Mouse (Mus musculus) hindbrain, embryonic 13.5 days (tissue): ENCODE results near the gene Rora. TPM values are rescaled to one million over a fixed set of nuclear protein-coding genes. Genes with fewer than 3 reads are reported as not detected.

Experiments used
- ATAC-seq: fragments of 200-750 bp; cut with Nextera tagmentation; 2 replicates; pipeline ENCODE4 v1.8.0; 2017; ENCODE audit warnings: moderate TSS enrichment; ENCODE audit not compliant: low FRiP score
- H3K27ac ChIP-seq: fragments of 300-500 bp; sonication (generic); 2 replicates; pipeline ENCODE4 v1.5.1; 2015; ENCODE audit warnings: inconsistent platforms, mild to moderate bottlenecking, moderate library complexity
- H3K27me3 ChIP-seq: fragments of 300-500 bp; sonication (generic); 2 replicates; pipeline ENCODE4 v1.6.1; 2015; ENCODE audit warnings: mild to moderate bottlenecking, inconsistent platforms
- H3K36me3 ChIP-seq: fragments of 300-500 bp; sonication (generic); 2 replicates; pipeline ENCODE4 v1.6.1; 2015; ENCODE audit warnings: mild to moderate bottlenecking, inconsistent platforms
- H3K4me1 ChIP-seq: fragments of 300-500 bp; sonication (generic); replicated peaks from 2 replicates; pipeline ENCODE4 v1.6.1; 2015; ENCODE audit warnings: inconsistent platforms
- H3K4me2 ChIP-seq: fragments of 300-500 bp; sonication (generic); 2 replicates; pipeline ENCODE4 v1.6.1; 2015; ENCODE audit warnings: inconsistent platforms, mild to moderate bottlenecking, moderate library complexity
- H3K4me3 ChIP-seq: fragments of 300-500 bp; sonication (generic); 2 replicates; pipeline ENCODE4 v1.5.1; 2015; ENCODE audit warnings: mild to moderate bottlenecking, inconsistent platforms
- H3K9ac ChIP-seq: fragments of 300-500 bp; sonication (generic); 2 replicates; pipeline ENCODE4 v1.6.1; 2015; ENCODE audit warnings: mild to moderate bottlenecking, inconsistent platforms
- H3K9me3 ChIP-seq: fragments of 300-500 bp; sonication (generic); 2 replicates; pipeline ENCODE4 v1.6.1; 2016; ENCODE audit warnings: inconsistent platforms
- WGBS: fragments of 180-500 bp; shearing (Covaris S2); methylation state at CpG from one replicate; pipeline ENCODE4 v1.1.7; 2015; 5-methylcytosine and 5-hydroxymethylcytosine counted together
- polyA plus RNA-seq: library from polyadenylated mRNA; unstranded; fragments of >200 nt; fragmentation: Nextera tagmentation; extraction: Ambion mirVana; gene quantifications from 2 replicates; pipeline ENCODE4 v1.2.1, GENCODE M21; 2015

Gene Rora
- polyA plus RNA-seq, 1 experiment from 2014 or later: 25.0 TPM

- no peak overlapping the region for H3K27ac ChIP-seq
- no peaks in the 10 kb centered on the region; the same call in 1 of the 2 replicates for H3K9me3 ChIP-seq
- ATAC-seq: no peak
- H3K36me3 ChIP-seq: peaks cover 3% of the 10 kb centered on the region; the same call in 1 of the 2 replicates
- no peak overlapping the region for H3K4me3 ChIP-seq
- no peaks in the 10 kb centered on the region for H3K4me1 ChIP-seq
- no peak overlapping the region for H3K9ac ChIP-seq
- no peaks in the 10 kb centered on the region for H3K27me3 ChIP-seq
- H3K4me2 ChIP-seq: no peak overlapping the region
- 71% methylated on average over 11 of the region's 11 CpGs for WGBS
These were observed 73.7 kb downstream of the Rora start for GRCm38 (mm10) chr9:68727166-68727855.

- no peak for ATAC-seq
- H3K4me2 ChIP-seq: no peak overlapping the region
- H3K4me3 ChIP-seq: no peak overlapping the region
- H3K27me3 ChIP-seq: no peaks in the 10 kb centered on the region
- 55% methylated on average over 1 of the region's 1 CpGs for WGBS
- H3K9me3 ChIP-seq: no peaks in the 10 kb centered on the region; the same call in 1 of the 2 replicates
- H3K36me3 ChIP-seq: peaks cover 5% of the 10 kb centered on the region; the same call in 1 of the 2 replicates
- H3K27ac ChIP-seq: no peak overlapping the region
- peaks cover 6% of the 10 kb centered on the region for H3K4me1 ChIP-seq
- no peak overlapping the region for H3K9ac ChIP-seq
These were observed 77.9 kb downstream of the Rora start for GRCm38 (mm10) chr9:68731438-68731837.

GRCm38 (mm10) chr9:68732929-68733328, 79.3 kb downstream of the Rora start:
- no peak for ATAC-seq
- no peak overlapping the region for H3K4me3 ChIP-seq
- H3K36me3 ChIP-seq: peaks cover 5% of the 10 kb centered on the region; the same call in 1 of the 2 replicates
- H3K27me3 ChIP-seq: no peaks in the 10 kb centered on the region
- no peak overlapping the region for H3K9ac ChIP-seq
- peaks cover 20% of the 10 kb centered on the region for H3K4me1 ChIP-seq
- no peak overlapping the region for H3K27ac ChIP-seq
- H3K9me3 ChIP-seq: no peaks in the 10 kb centered on the region; the same call in 1 of the 2 replicates
- no peak overlapping the region for H3K4me2 ChIP-seq
- 72% methylated on average over 4 of the region's 4 CpGs for WGBS

GRCm38 (mm10) chr9:68735886-68736285, 82.3 kb downstream of the Rora start:
- no peaks in the 10 kb centered on the region for H3K27me3 ChIP-seq
- ATAC-seq: no peak
- 89% methylated on average over 5 of the region's 5 CpGs for WGBS
- no peaks in the 10 kb centered on the region; the same call in 1 of the 2 replicates for H3K9me3 ChIP-seq
- H3K4me2 ChIP-seq: no peak overlapping the region
- H3K4me1 ChIP-seq: peaks cover 20% of the 10 kb centered on the region
- no peak overlapping the region for H3K9ac ChIP-seq
- no peak overlapping the region for H3K27ac ChIP-seq
- H3K4me3 ChIP-seq: no peak overlapping the region
- peaks cover 5% of the 10 kb centered on the region; the same call in 1 of the 2 replicates for H3K36me3 ChIP-seq

- no peaks in the 10 kb centered on the region; the same call in 1 of the 2 replicates for H3K9me3 ChIP-seq
- no peaks in the 10 kb centered on the region for H3K27me3 ChIP-seq
- peaks cover 2% of the 10 kb centered on the region; the same call in 1 of the 2 replicates for H3K36me3 ChIP-seq
- H3K9ac ChIP-seq: no peak overlapping the region
- ATAC-seq: peak; percentile 54; the same call in 1 of the 2 replicates
- peak overlapping the region; percentile 66 for H3K27ac ChIP-seq
- peaks cover 20% of the 10 kb centered on the region for H3K4me1 ChIP-seq
- H3K4me2 ChIP-seq: no peak overlapping the region
- WGBS: 48% methylated on average over 9 of the region's 9 CpGs
- H3K4me3 ChIP-seq: no peak overlapping the region
These were observed 83.7 kb downstream of the Rora start for GRCm38 (mm10) chr9:68737197-68737736.

- H3K4me1 ChIP-seq: no peaks in the 10 kb centered on the region
- H3K4me2 ChIP-seq: no peak overlapping the region
- no peak for ATAC-seq
- H3K4me3 ChIP-seq: no peak overlapping the region
- H3K9ac ChIP-seq: no peak overlapping the region
- no peaks in the 10 kb centered on the region for H3K9me3 ChIP-seq
- 83% methylated on average over 11 of the region's 11 CpGs for WGBS
- H3K36me3 ChIP-seq: no peaks in the 10 kb centered on the region
- no peak overlapping the region for H3K27ac ChIP-seq
- H3K27me3 ChIP-seq: no peaks in the 10 kb centered on the region
These were observed 92.5 kb downstream of the Rora start for GRCm38 (mm10) chr9:68745931-68746646.

GRCm38 (mm10) chr9:68756976-68757375, 103.4 kb downstream of the Rora start:
- H3K27ac ChIP-seq: no peak overlapping the region
- 57% methylated on average over 2 of the region's 2 CpGs for WGBS

GRCm38 (mm10) chr9:68759324-68759723, 105.7 kb downstream of the Rora start:
- Histone ChIP-seq H3K9ac (no peak overlapping the region), H3K27me3 (no peaks in the 10 kb centered on the region), H3K27ac (no peak overlapping the region), H3K4me2 (no peak overlapping the region), H3K4me3 (no peak overlapping the region), H3K36me3 (no peaks in the 10 kb centered on the region), H3K4me1 (peaks cover 49% of the 10 kb centered on the region), H3K9me3 (no peaks in the 10 kb centered on the region)
- 75% methylated on average over 8 of the region's 8 CpGs for WGBS
- no peak for ATAC-seq

More at GRCm38 (mm10) chr9:68756976-68757375, 103.4 kb downstream of the Rora start:
- Histone ChIP-seq H3K9ac (no peak overlapping the region), H3K4me1 (peaks cover 48% of the 10 kb centered on the region), H3K9me3 (no peaks in the 10 kb centered on the region), H3K36me3 (no peaks in the 10 kb centered on the region), H3K27me3 (no peaks in the 10 kb centered on the region), H3K4me2 (no peak overlapping the region), H3K4me3 (no peak overlapping the region)
- ATAC-seq: no peak

GRCm38 (mm10) chr9:68760329-68760728, 106.7 kb downstream of the Rora start:
- H3K9me3 ChIP-seq: no peaks in the 10 kb centered on the region
- H3K4me3 ChIP-seq: no peak overlapping the region
- H3K4me2 ChIP-seq: no peak overlapping the region
- H3K27ac ChIP-seq: no peak overlapping the region
- no peaks in the 10 kb centered on the region for H3K36me3 ChIP-seq
- H3K27me3 ChIP-seq: no peaks in the 10 kb centered on the region
- ATAC-seq: no peak
- WGBS: 75% methylated on average over 4 of the region's 4 CpGs
- no peak overlapping the region for H3K9ac ChIP-seq
- peaks cover 43% of the 10 kb centered on the region for H3K4me1 ChIP-seq

- Histone ChIP-seq H3K4me1 (peaks cover 38% of the 10 kb centered on the region), H3K27ac (no peak overlapping the region), H3K4me3 (no peak overlapping the region), H3K4me2 (no peak overlapping the region), H3K9ac (no peak overlapping the region), H3K36me3 (no peaks in the 10 kb centered on the region), H3K9me3 (no peaks in the 10 kb centered on the region), H3K27me3 (no peaks in the 10 kb centered on the region)
- no peak for ATAC-seq
- WGBS: 69% methylated on average over 3 of the region's 3 CpGs
These were observed 107.3 kb downstream of the Rora start for GRCm38 (mm10) chr9:68760876-68761275.

GRCm38 (mm10) chr9:68761672-68762071, 108.1 kb downstream of the Rora start:
- Histone ChIP-seq H3K27ac (no peak overlapping the region), H3K36me3 (no peaks in the 10 kb centered on the region), H3K4me1 (peaks cover 31% of the 10 kb centered on the region), H3K9ac (no peak overlapping the region), H3K9me3 (no peaks in the 10 kb centered on the region), H3K4me2 (no peak overlapping the region), H3K4me3 (no peak overlapping the region), H3K27me3 (no peaks in the 10 kb centered on the region)
- WGBS: 30% methylated on average over 7 of the region's 7 CpGs
- ATAC-seq: no peak

GRCm38 (mm10) chr9:68765595-68765994, 112.0 kb downstream of the Rora start:
- ATAC-seq: no peak
- Histone ChIP-seq H3K27me3 (no peaks in the 10 kb centered on the region), H3K4me2 (no peak overlapping the region), H3K4me1 (peaks cover 30% of the 10 kb centered on the region), H3K4me3 (no peak overlapping the region), H3K27ac (no peak overlapping the region), H3K36me3 (no peaks in the 10 kb centered on the region), H3K9me3 (no peaks in the 10 kb centered on the region), H3K9ac (no peak overlapping the region)
- WGBS: 59% methylated on average over 1 of the region's 1 CpGs
